Mouse (Mus musculus) midbrain, postnatal 0 days (tissue): ENCODE data around the gene Slc4a4. TPM values are rescaled to one million over a fixed set of nuclear protein-coding genes. Genes with fewer than 3 reads are reported as not detected.
"Not testable (repeated sequence)": the region's sequence is repeated elsewhere in the genome, so short reads cannot be mapped to it uniquely, and the experiment has no call there.

Experiments used
- ATAC-seq: fragments of 200-750 bp; cut with Nextera tagmentation; 2 replicates; pipeline ENCODE4 v1.8.0; 2017; ENCODE audit warnings: moderate number of reproducible peaks, mild to moderate bottlenecking, moderate TSS enrichment, moderate library complexity; ENCODE audit not compliant: low FRiP score
- DNase-seq: peaks from one replicate; pipeline ENCODE4 v3.0.0-alpha.2; 2015; ENCODE audit warnings: low spot score
- H3K27ac ChIP-seq: fragments of 300-500 bp; sonication (generic); 2 replicates; pipeline ENCODE4 v1.5.1; 2014; ENCODE audit warnings: low read depth, mild to moderate bottlenecking, low read length, mixed read lengths
- H3K27me3 ChIP-seq: fragments of 300-500 bp; sonication (generic); 2 replicates; pipeline ENCODE4 v1.6.1; 2014; ENCODE audit warnings: low read length, control low read depth, mixed read lengths; ENCODE audit not compliant: insufficient read depth
- H3K36me3 ChIP-seq: fragments of 300-500 bp; sonication (generic); 2 replicates; pipeline ENCODE4 v1.6.1; 2014; ENCODE audit warnings: low read length, control low read depth, mixed read lengths; ENCODE audit not compliant: insufficient read depth
- H3K4me1 ChIP-seq: fragments of 300-500 bp; sonication (generic); 2 replicates; pipeline ENCODE4 v1.6.1; 2014; ENCODE audit warnings: mild to moderate bottlenecking, control low read depth, antibody characterized with exemption, low read length, mixed read lengths; ENCODE audit not compliant: insufficient read depth
- H3K4me2 ChIP-seq: fragments of 300-500 bp; sonication (generic); 2 replicates; pipeline ENCODE4 v1.6.1; 2014; ENCODE audit warnings: low read depth, mild to moderate bottlenecking, low read length, mixed read lengths; ENCODE audit not compliant: poor library complexity, severe bottlenecking
- H3K4me3 ChIP-seq: fragments of 300-500 bp; sonication (generic); 2 replicates; pipeline ENCODE4 v1.5.1; 2014; ENCODE audit warnings: low read depth, mild to moderate bottlenecking, low read length, moderate library complexity
- H3K9ac ChIP-seq: fragments of 300-500 bp; sonication (generic); replicated peaks from 2 replicates; pipeline ENCODE4 v1.6.1; 2014; ENCODE audit warnings: mild to moderate bottlenecking, low read length, moderate library complexity, mixed read lengths; ENCODE audit not compliant: poor library complexity, severe bottlenecking
- H3K9me3 ChIP-seq: fragments of 300-500 bp; sonication (generic); 2 replicates; pipeline ENCODE4 v1.6.1; 2016; ENCODE audit warnings: low read length, control low read depth
- CTCF ChIP-seq: IDR thresholded peaks from 2 replicates; pipeline ENCODE4 v1.5.1; 2016; ENCODE audit warnings: antibody characterized with exemption, mild to moderate bottlenecking
- WGBS: fragments of 180-500 bp; shearing (Covaris S2); extraction: QIAGEN DNeasy Blood & Tissue Kit; methylation state at CpG from one replicate; pipeline ENCODE4 v1.1.7; 2014; 5-methylcytosine and 5-hydroxymethylcytosine counted together
- polyA plus RNA-seq: library from polyadenylated mRNA; unstranded; fragments of >200 nt; fragmentation: Nextera tagmentation; extraction: Ambion mirVana; gene quantifications from 2 replicates; pipeline ENCODE4 v1.2.1, GENCODE M21; 2015
- total RNA-seq: library from RNA; depleted of rRNA; stranded (reverse); fragments of >200 nt; gene quantifications from 2 replicates; pipeline ENCODE4 v1.2.3, GENCODE M21; 2014

The Slc4a4 gene
- total and polyA plus RNA-seq, 2 experiments from 2014 or later: 17.4 to 57.3 TPM

GRCm38 (mm10) chr5:88989018-88989417 lies 102.4 kb downstream of the Slc4a4 start:
- Histone ChIP-seq H3K27me3 (no peaks in the 10 kb centered on the region), H3K4me1 (no peaks in the 10 kb centered on the region), H3K4me3 (no peak overlapping the region), H3K36me3 (no peaks in the 10 kb centered on the region), H3K9ac (no peak overlapping the region), H3K27ac (no peak overlapping the region), H3K9me3 (no peaks in the 10 kb centered on the region), H3K4me2 (no peak overlapping the region)
- DNase-seq (no peak), ATAC-seq (no peak)
- no peak for TF ChIP-seq CTCF

- H3K27ac ChIP-seq: peak overlapping the region; percentile 43; the same call in 1 of the 2 replicates
- no peaks in the 10 kb centered on the region for H3K4me1 ChIP-seq
- no peak overlapping the region for H3K4me2 ChIP-seq
- H3K9me3 ChIP-seq: no peaks in the 10 kb centered on the region
- H3K9ac ChIP-seq: no peak overlapping the region
- peak; percentile 66 for DNase-seq
- TF ChIP-seq CTCF: no peak
- no peaks in the 10 kb centered on the region for H3K27me3 ChIP-seq
- H3K4me3 ChIP-seq: no peak overlapping the region
- 0 out of 2 replicates have a peak, but pooled peaks have one; percentile 34 for ATAC-seq
- WGBS: 57% methylated on average over 9 of the region's 9 CpGs
- H3K36me3 ChIP-seq: no peaks in the 10 kb centered on the region
Measured at GRCm38 (mm10) chr5:88990196-88990747, 103.7 kb downstream of the Slc4a4 start.

GRCm38 (mm10) chr5:88991309-88991708 lies 104.7 kb downstream of the Slc4a4 start:
- H3K9me3 ChIP-seq, H3K36me3 ChIP-seq, H3K9ac ChIP-seq, H3K4me1 ChIP-seq, H3K27me3 ChIP-seq, H3K27ac ChIP-seq, H3K4me2 ChIP-seq, DNase-seq, H3K4me3 ChIP-seq, ATAC-seq: not testable (repeated sequence)
- 88% methylated on average over 2 of the region's 2 CpGs for WGBS

GRCm38 (mm10) chr5:88994533-88994932 lies 107.9 kb downstream of the Slc4a4 start:
- TF ChIP-seq CTCF: no peak
- H3K27me3 ChIP-seq: no peaks in the 10 kb centered on the region
- H3K4me1 ChIP-seq: no peaks in the 10 kb centered on the region
- 0 out of 2 replicates have a peak, but pooled peaks cover 2% of the 10 kb centered on the region for H3K9me3 ChIP-seq
- H3K36me3 ChIP-seq: no peaks in the 10 kb centered on the region
- H3K4me3 ChIP-seq: no peak overlapping the region
- H3K27ac ChIP-seq: peak overlapping the region; percentile 55; the same call in 1 of the 2 replicates
- 82% methylated on average over 5 of the region's 5 CpGs for WGBS
- H3K4me2 ChIP-seq: no peak overlapping the region
- H3K9ac ChIP-seq: no peak overlapping the region
- DNase-seq (peak; percentile 85), ATAC-seq (peak; percentile 85)

GRCm38 (mm10) chr5:88996246-88996645 lies 109.6 kb downstream of the Slc4a4 start:
- 94% methylated on average over 8 of the region's 8 CpGs for WGBS
- H3K9me3 ChIP-seq: 0 out of 2 replicates have a peak, but pooled peaks cover 2% of the 10 kb centered on the region
- no peak overlapping the region for H3K27ac ChIP-seq
- H3K9ac ChIP-seq: no peak overlapping the region
- H3K36me3 ChIP-seq: no peaks in the 10 kb centered on the region
- DNase-seq: no peak
- ATAC-seq: no peak
- TF ChIP-seq CTCF: no peak
- H3K4me1 ChIP-seq: no peaks in the 10 kb centered on the region
- H3K4me2 ChIP-seq: no peak overlapping the region
- no peak overlapping the region for H3K4me3 ChIP-seq
- H3K27me3 ChIP-seq: no peaks in the 10 kb centered on the region

GRCm38 (mm10) chr5:88997277-88997676 lies 110.7 kb downstream of the Slc4a4 start:
- no peak for ATAC-seq
- H3K9me3 ChIP-seq: 0 out of 2 replicates have a peak, but pooled peaks cover 2% of the 10 kb centered on the region
- TF ChIP-seq CTCF: no peak

More at GRCm38 (mm10) chr5:88997277-88997676, 110.7 kb downstream of the Slc4a4 start:
- no peak overlapping the region for H3K9ac ChIP-seq
- no peak for DNase-seq
- WGBS: 96% methylated on average over 6 of the region's 6 CpGs
- no peak overlapping the region for H3K27ac ChIP-seq
- H3K4me1 ChIP-seq: no peaks in the 10 kb centered on the region
- no peaks in the 10 kb centered on the region for H3K36me3 ChIP-seq
- H3K27me3 ChIP-seq: no peaks in the 10 kb centered on the region
- H3K4me3 ChIP-seq: no peak overlapping the region
- no peak overlapping the region for H3K4me2 ChIP-seq
